Mouse (Mus musculus): ENCODE data around the gene Dynll1. TPM values are rescaled to one million over a fixed set of nuclear protein-coding genes. Genes with fewer than 3 reads are reported as not detected.
A peak's percentile ranks its signal among the peaks of the same experiment; 100 is the strongest.

Gene Dynll1
- polyA plus RNA-seq (2014; fragmentation: Nextera tagmentation; extraction: Ambion mirVana) = 1,201 and 1,312 TPM in 2 replicates

GRCm38 (mm10) chr5:115300792-115301614, at the start of gene Dynll1:
Gene Dynll1 (minus strand): TSS chr5:115300999.
- Histone ChIP-seq H3K4me2 (ENCODE audit: low read length) (peak within 1 kb of the TSS; percentile 87), H3K27me3 (ENCODE audit: control insufficient read depth, insufficient read depth, low read length) (peaks cover 4% of the 10 kb centered on the region; the same call in 1 of the 2 replicates), H3K9ac (replicated peaks; ENCODE audit: low read length) (peak within 1 kb of the TSS; percentile 85), H3K36me3 (ENCODE audit: control insufficient read depth, insufficient read depth, low read length) (peaks cover 31% of the 10 kb centered on the region), H3K4me3 (replicated peaks; ENCODE audit: low read depth, low read length) (peak within 1 kb of the TSS; percentile 80), H3K9me3 (ENCODE audit: control insufficient read depth, low read length) (no peaks in the 10 kb centered on the region), H3K4me1 (ENCODE audit: control insufficient read depth, insufficient read depth, low read length) (peaks cover 19% of the 10 kb centered on the region), H3K27ac (replicated peaks; ENCODE audit: low read depth, low read length) (peak within 1 kb of the TSS; percentile 89)
- DNase-seq (peak; percentile 100), ATAC-seq (ENCODE audit: low FRiP score, low TSS enrichment) (peak; percentile 97)
- WGBS = under 1% methylated on average over 66 of the region's 66 CpGs

- WGBS = 0% methylated on average over 18 of the region's 18 CpGs
- peak overlapping the region; percentile 87 for H3K4me3 ChIP-seq (replicated peaks; ENCODE audit: low read depth, low read length)
- peak overlapping the region; percentile 55 for H3K9ac ChIP-seq (replicated peaks; ENCODE audit: low read length)
- peak overlapping the region; percentile 60 for H3K4me2 ChIP-seq (ENCODE audit: low read length)
- DNase-seq (no peak), ATAC-seq (ENCODE audit: low FRiP score, low TSS enrichment) (0 out of 2 replicates have a peak, but pooled peaks have one; percentile 21)
- peak overlapping the region; percentile 81 for H3K27ac ChIP-seq (replicated peaks; ENCODE audit: low read depth, low read length)
- no peaks in the 10 kb centered on the region for H3K27me3 ChIP-seq (ENCODE audit: control insufficient read depth, insufficient read depth, low read length)
- H3K36me3 ChIP-seq (ENCODE audit: control insufficient read depth, insufficient read depth, low read length) = peaks cover 24% of the 10 kb centered on the region
- peaks cover 12% of the 10 kb centered on the region for H3K4me1 ChIP-seq (ENCODE audit: control insufficient read depth, insufficient read depth, low read length)
- H3K9me3 ChIP-seq (ENCODE audit: control insufficient read depth, low read length) = no peaks in the 10 kb centered on the region
Measured at GRCm38 (mm10) chr5:115349225-115349555, 48.4 kb upstream of the Dynll1 start.

GRCm38 (mm10) chr5:115348546-115349224, 47.9 kb upstream of the Dynll1 start, which contains the start of gene Cox6a1:
Gene Cox6a1 (minus strand): TSS chr5:115348981.
- ATAC-seq (ENCODE audit: low FRiP score, low TSS enrichment) (peak; percentile 91), DNase-seq (peak; percentile 100)
- no peaks in the 10 kb centered on the region for H3K27me3 ChIP-seq (ENCODE audit: control insufficient read depth, insufficient read depth, low read length)
- under 1% methylated on average over 64 of the region's 74 CpGs for WGBS
- peaks cover 12% of the 10 kb centered on the region for H3K4me1 ChIP-seq (ENCODE audit: control insufficient read depth, insufficient read depth, low read length)
- peak within 1 kb of the TSS; percentile 74 for H3K9ac ChIP-seq (replicated peaks; ENCODE audit: low read length)
- H3K36me3 ChIP-seq (ENCODE audit: control insufficient read depth, insufficient read depth, low read length) = peaks cover 29% of the 10 kb centered on the region
- peak within 1 kb of the TSS; percentile 81 for H3K27ac ChIP-seq (replicated peaks; ENCODE audit: low read depth, low read length)
- H3K4me3 ChIP-seq (replicated peaks; ENCODE audit: low read depth, low read length) = peak within 1 kb of the TSS; percentile 87
- H3K4me2 ChIP-seq (ENCODE audit: low read length) = peak within 1 kb of the TSS; percentile 97
- H3K9me3 ChIP-seq (ENCODE audit: control insufficient read depth, low read length) = no peaks in the 10 kb centered on the region

- H3K4me1 ChIP-seq (ENCODE audit: control insufficient read depth, insufficient read depth, low read length) = peaks cover 12% of the 10 kb centered on the region
- 3% methylated on average over 5 of the region's 5 CpGs for WGBS
- no peaks in the 10 kb centered on the region for H3K27me3 ChIP-seq (ENCODE audit: control insufficient read depth, insufficient read depth, low read length)
- DNase-seq (peak; percentile 88), ATAC-seq (ENCODE audit: low FRiP score, low TSS enrichment) (peak; percentile 37; the same call in 1 of the 2 replicates)
- H3K9ac ChIP-seq (replicated peaks; ENCODE audit: low read length) = peak overlapping the region; percentile 74; the same call in 1 of the 2 replicates
- no peak overlapping the region for H3K27ac ChIP-seq (replicated peaks; ENCODE audit: low read depth, low read length)
- H3K9me3 ChIP-seq (ENCODE audit: control insufficient read depth, low read length) = no peaks in the 10 kb centered on the region
- H3K4me3 ChIP-seq (replicated peaks; ENCODE audit: low read depth, low read length) = peak overlapping the region; percentile 87
- peak overlapping the region; percentile 97 for H3K4me2 ChIP-seq (ENCODE audit: low read length)
- H3K36me3 ChIP-seq (ENCODE audit: control insufficient read depth, insufficient read depth, low read length) = peaks cover 40% of the 10 kb centered on the region
Measured at GRCm38 (mm10) chr5:115347564-115347963, 46.8 kb upstream of the Dynll1 start.

- Histone ChIP-seq H3K9me3 (ENCODE audit: control insufficient read depth, low read length) (no peaks in the 10 kb centered on the region), H3K27me3 (ENCODE audit: control insufficient read depth, insufficient read depth, low read length) (no peaks in the 10 kb centered on the region), H3K4me2 (ENCODE audit: low read length) (peak overlapping the region; percentile 61), H3K9ac (replicated peaks; ENCODE audit: low read length) (peak overlapping the region; percentile 81), H3K27ac (replicated peaks; ENCODE audit: low read depth, low read length) (peak overlapping the region; percentile 90), H3K4me1 (ENCODE audit: control insufficient read depth, insufficient read depth, low read length) (peaks cover 16% of the 10 kb centered on the region), H3K4me3 (replicated peaks; ENCODE audit: low read depth, low read length) (peak overlapping the region; percentile 84), H3K36me3 (ENCODE audit: control insufficient read depth, insufficient read depth, low read length) (peaks cover 41% of the 10 kb centered on the region)
- WGBS = 13% methylated on average over 36 of the region's 36 CpGs
- ATAC-seq (ENCODE audit: low FRiP score, low TSS enrichment) = 0 out of 2 replicates have a peak, but pooled peaks have one; percentile 20
- DNase-seq = no peak
Measured at GRCm38 (mm10) chr5:115341314-115342165, 40.7 kb upstream of the Dynll1 start.

- under 1% methylated on average over 62 of the region's 62 CpGs for WGBS
- H3K4me2 ChIP-seq (ENCODE audit: low read length) = peak within 1 kb of the TSS; percentile 61
- peaks cover 16% of the 10 kb centered on the region for H3K4me1 ChIP-seq (ENCODE audit: control insufficient read depth, insufficient read depth, low read length)
- peak within 1 kb of the TSS; percentile 84 for H3K4me3 ChIP-seq (replicated peaks; ENCODE audit: low read depth, low read length)
- ATAC-seq (ENCODE audit: low FRiP score, low TSS enrichment) = peak; percentile 93
- H3K9me3 ChIP-seq (ENCODE audit: control insufficient read depth, low read length) = no peaks in the 10 kb centered on the region
- peak; percentile 95 for DNase-seq
- H3K27ac ChIP-seq (replicated peaks; ENCODE audit: low read depth, low read length) = peak within 1 kb of the TSS; percentile 90
- H3K9ac ChIP-seq (replicated peaks; ENCODE audit: low read length) = peak within 1 kb of the TSS; percentile 81
- H3K36me3 ChIP-seq (ENCODE audit: control insufficient read depth, insufficient read depth, low read length) = peaks cover 41% of the 10 kb centered on the region
- no peaks in the 10 kb centered on the region for H3K27me3 ChIP-seq (ENCODE audit: control insufficient read depth, insufficient read depth, low read length)
Measured at GRCm38 (mm10) chr5:115340577-115341313, 39.9 kb upstream of the Dynll1 start, which contains the start of the genes Gatc and Triap1. Gene Gatc (minus strand): TSS chr5:115341178. Gene Triap1 (plus strand): TSS chr5:115341225.

- H3K36me3 ChIP-seq (ENCODE audit: control insufficient read depth, insufficient read depth, low read length) = peaks cover 41% of the 10 kb centered on the region
- H3K9me3 ChIP-seq (ENCODE audit: control insufficient read depth, low read length) = no peaks in the 10 kb centered on the region
- no peak overlapping the region for H3K27ac ChIP-seq (replicated peaks; ENCODE audit: low read depth, low read length)
- peak overlapping the region; percentile 61 for H3K4me2 ChIP-seq (ENCODE audit: low read length)
- no peaks in the 10 kb centered on the region for H3K27me3 ChIP-seq (ENCODE audit: control insufficient read depth, insufficient read depth, low read length)
- ATAC-seq (ENCODE audit: low FRiP score, low TSS enrichment) (no peak), DNase-seq (no peak)
- peak overlapping the region; percentile 84 for H3K4me3 ChIP-seq (replicated peaks; ENCODE audit: low read depth, low read length)
- H3K9ac ChIP-seq (replicated peaks; ENCODE audit: low read length) = peak overlapping the region; percentile 81; the same call in 1 of the 2 replicates
- 35% methylated on average over 7 of the region's 7 CpGs for WGBS
- H3K4me1 ChIP-seq (ENCODE audit: control insufficient read depth, insufficient read depth, low read length) = peaks cover 16% of the 10 kb centered on the region
Measured at GRCm38 (mm10) chr5:115340007-115340406, 39.2 kb upstream of the Dynll1 start.

Data from midbrain, embryonic 14.5 days (tissue).